Mouse (Mus musculus) cerebellum, adult 11-12 months (tissue): ENCODE data around the gene Rpl10l.

Experiments
- DNase-seq: peaks from one replicate; pipeline ENCODE4 v3.0.0; 2022

Gene Rpl10l

GRCm38 (mm10) chr12:66283991-66284622, at the start of gene Rpl10l:
Gene Rpl10l, minus strand, starts transcription at chr12:66284401.
- no peak for DNase-seq

DNA sequence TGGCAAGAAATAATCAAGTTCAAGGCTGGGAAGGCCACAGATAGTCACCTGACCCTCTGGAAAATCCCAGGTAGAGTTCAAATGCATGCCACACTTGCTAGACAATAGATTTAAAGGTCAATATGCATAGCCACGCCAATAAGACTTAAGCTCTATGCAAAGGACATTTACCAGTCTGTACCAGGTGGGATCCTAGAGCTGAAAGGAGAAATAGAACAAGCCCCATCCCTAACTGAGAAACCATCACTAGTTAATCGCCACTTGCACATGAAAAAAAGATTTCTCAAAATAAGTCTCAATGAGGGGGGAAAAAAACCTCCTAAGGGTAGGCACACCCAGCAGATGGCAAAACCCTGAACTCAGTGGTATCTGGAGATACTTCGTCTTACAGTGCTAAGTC, 8.3 kb downstream of the Rpl10l start:
- DNase-seq: no peak

- no peak for DNase-seq
Observed at GRCm38 (mm10) chr12:66245461-66246099, 38.6 kb downstream of the Rpl10l start.

- no peak for DNase-seq
Observed at GRCm38 (mm10) chr12:66234158-66234557, 50.0 kb downstream of the Rpl10l start.
